Mouse (Mus musculus): ENCODE results near the gene Spata18. TPM values are rescaled to one million over a fixed set of nuclear protein-coding genes. Genes with fewer than 3 reads are reported as not detected.
A peak's percentile ranks its signal among the peaks of the same experiment; 100 is the strongest.

The Spata18 gene
- total RNA-seq, 2 experiments from 2014 or later = 1.1 to 1.2 TPM

DNA sequence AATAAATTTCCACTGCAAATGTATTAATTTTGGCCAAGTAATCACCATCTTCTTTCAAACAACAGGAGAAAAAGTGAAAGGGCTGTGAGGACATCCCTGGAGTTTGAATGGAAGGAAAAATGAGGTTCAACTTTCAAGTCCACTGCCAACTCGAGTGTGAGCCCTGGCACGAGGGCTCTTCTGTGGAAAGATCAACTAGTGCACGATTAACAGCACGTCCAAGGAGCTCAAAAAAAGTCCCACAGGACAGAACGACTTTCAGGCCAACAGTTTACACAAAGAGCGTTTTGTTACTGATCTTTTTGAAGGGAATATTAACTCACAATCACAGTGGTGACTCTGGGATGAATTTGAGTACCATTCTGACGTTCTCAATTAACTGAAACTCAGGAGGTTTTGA is 61.7 kb downstream of the Spata18 start:
- DNase-seq (ENCODE audit: low spot score in 2 of 2) = no peak

DNA sequence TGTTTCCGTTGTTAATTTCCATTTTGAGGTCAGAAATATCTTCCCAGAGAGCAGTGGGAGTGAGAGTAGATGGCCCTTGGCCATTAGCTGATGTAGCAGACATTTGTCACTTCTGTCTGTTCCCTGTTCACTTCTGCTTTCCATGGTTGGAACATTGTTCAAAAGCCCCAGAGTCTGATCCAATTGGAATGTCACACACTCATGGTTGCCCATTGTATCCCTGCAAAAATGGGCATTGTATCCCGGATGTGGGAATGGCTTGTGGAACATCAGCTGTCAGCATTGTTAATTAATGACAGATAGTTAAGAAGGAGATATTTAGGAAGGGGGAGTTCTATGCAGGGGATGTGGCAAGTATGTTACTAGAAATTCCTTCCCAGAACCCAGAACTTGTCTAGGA is 65.8 kb downstream of the Spata18 start:
- DNase-seq (ENCODE audit: low spot score in 2 of 2) = no peak

DNA sequence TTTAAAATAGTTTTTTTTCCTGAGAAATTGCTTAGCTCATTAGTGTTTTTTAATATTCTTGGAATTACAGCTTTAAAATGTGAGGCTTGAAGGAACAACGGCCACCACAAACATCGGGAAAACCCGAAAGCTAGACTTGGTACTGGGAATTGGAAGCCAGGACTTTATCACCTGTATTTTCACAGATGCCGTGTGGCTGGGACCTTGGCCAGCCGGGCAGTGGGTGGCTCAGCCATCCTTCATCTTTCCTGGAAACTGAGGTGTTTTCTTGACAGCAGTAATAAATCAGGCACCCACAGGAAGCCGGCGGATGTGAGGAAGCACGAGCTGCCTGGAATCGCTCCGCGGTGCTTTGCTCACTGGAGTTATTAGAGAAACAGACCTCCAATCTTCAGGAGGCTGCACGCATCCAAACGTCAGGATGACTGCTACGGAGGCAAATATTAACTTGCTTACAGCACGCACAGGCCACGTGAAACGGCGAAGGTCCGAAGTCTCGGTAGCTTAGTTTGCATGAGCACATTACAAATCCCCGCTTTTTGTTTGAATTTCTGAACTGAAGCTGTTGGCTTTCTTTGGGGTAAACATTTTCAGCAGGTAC is 70.6 kb downstream of the Spata18 start:
- no peak for DNase-seq (ENCODE audit: low spot score in 2 of 2)

DNA sequence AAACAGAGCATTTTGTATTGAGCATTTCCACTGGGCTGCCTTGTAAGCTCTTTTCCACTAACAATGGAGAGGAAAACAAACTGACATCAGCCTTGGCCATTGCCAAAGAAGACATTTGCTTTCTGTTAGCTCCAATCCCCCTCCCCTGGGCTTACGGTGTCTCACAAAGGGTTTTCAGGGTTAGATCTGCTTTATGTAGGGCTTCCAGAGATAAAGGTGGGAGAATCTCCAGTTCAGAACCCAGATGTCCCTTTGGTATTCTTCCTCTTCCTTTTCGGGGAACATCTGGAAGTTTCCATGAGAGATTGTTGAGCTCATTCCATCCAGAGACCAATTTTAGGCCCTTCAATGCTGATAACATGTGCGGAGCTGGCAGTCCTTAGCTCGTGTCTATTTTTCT is 74.8 kb downstream of the Spata18 start:
- peak in 1 of 2 experiments; percentile 8 for DNase-seq (ENCODE audit: low spot score in 2 of 2)

DNA sequence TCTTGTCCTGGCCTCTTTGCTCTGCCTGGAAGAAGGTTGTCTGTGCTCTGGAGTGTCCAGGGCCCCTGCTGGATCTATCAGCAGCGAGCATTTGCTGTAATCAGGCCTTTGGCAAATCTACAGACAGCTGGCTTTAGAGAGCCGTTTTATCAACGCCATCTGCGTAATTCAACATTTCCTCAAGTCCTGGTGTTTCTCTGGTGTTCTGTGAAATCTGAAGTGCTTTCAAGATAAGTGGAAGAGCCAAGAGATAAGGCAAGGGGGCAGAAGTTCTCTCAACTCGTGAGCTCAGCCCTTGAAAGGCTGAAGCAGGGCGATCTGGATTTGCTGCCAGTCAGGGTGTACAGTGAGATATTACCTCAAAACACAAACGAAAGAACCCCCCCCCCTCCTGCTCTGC is 77.5 kb downstream of the Spata18 start:
- DNase-seq (ENCODE audit: low spot score in 2 of 2) = no peak

Other genes with a start within 250 kb of the Spata18 start
- gene Cwh43, start 245.3 kb upstream of the Spata18 start, total RNA-seq (2021) = under 1 TPM; 0.68 to 0.89 TPM
- 100 to 1,000 TPM; 120 to 121 TPM for gene Dcun1d4, start 170.4 kb upstream of the Spata18 start, total RNA-seq (2021)
- gene Lrrc66, start 18.9 kb upstream of the Spata18 start, total RNA-seq (2021) = not detected
- 10 to 100 TPM; 43.0 to 45.5 TPM for gene Sgcb, start 3.6 kb upstream of the Spata18 start, total RNA-seq (2021)

All from layer of hippocampus, adult 18-20 months (tissue).